12 mouse cellular contexts compared by ENCODE assay signal in genomic region chr11:63175302-63175701, GRCm38 (mm10). TPM values are rescaled to one million over a fixed set of nuclear protein-coding genes. Genes with fewer than 3 reads are reported as not detected.
DNase-seq lines count a peak whose midpoint lies in the region; ATAC-seq and TF ChIP-seq lines count a peak whose summit lies in the region.
"Had no signal": no experiment of that assay in that cellular context is flagged by ENCODE, and none has a peak within 500 bp of the region (broad histone marks: within the 10 kb centered on the region; RNA-seq: fewer than 3 reads in every experiment).

No protein-coding gene starts in this region.

- H3K4me1 ChIP-seq in kidney, postnatal 0 days (replicated peaks; ENCODE audit: insufficient read depth, low read length): no peaks in the 10 kb centered on the region
- no peaks in the 10 kb centered on the region for H3K4me1 ChIP-seq in MEL (ENCODE audit: control insufficient read depth in 1 of 2, insufficient read depth in 2 of 2, low read length in 2 of 2)
- H3K4me1 ChIP-seq in limb, embryonic 10.5 days: no peaks in the 10 kb centered on the region

- ATAC-seq in kidney, postnatal 0 days (replicated peaks; ENCODE audit: low FRiP score, low read depth): no peak
- no peak for ATAC-seq in inflammation-experienced regulatory T-cells, adult 6 months
- ATAC-seq: activated CD4-positive, CD25-positive, alpha-beta regulatory T cell, adult 4 months had no signal

- TF ChIP-seq CTCF in kidney, postnatal 0 days (IDR thresholded peaks at IDR 0.05; ENCODE audit: low read depth): peak; percentile 61
- 0 out of 6 replicates have a peak, but pooled peaks of 1 of the 3 experiments have one; percentile 8 for TF ChIP-seq CTCF in MEL (IDR thresholded peaks at IDR 0.05 in 2 of 3, conservative IDR thresholded peaks at IDR 0.05 in 1 of 3; ENCODE audit: control insufficient read depth in 1 of 3, insufficient read depth in 1 of 3, low read depth in 2 of 3, low read length in 3 of 3, poor library complexity in 1 of 3, severe bottlenecking in 1 of 3)

- no peaks in the 10 kb centered on the region for H3K79me2 ChIP-seq in MEL (ENCODE audit: control insufficient read depth, insufficient read depth, low read length, poor library complexity)

- H3K9me3 ChIP-seq in kidney, postnatal 0 days (replicated peaks; ENCODE audit: low read length): no peaks in the 10 kb centered on the region
- H3K9me3 ChIP-seq in MEL (replicated peaks; ENCODE audit: insufficient read depth, low read length): no peaks in the 10 kb centered on the region
- H3K9me3 ChIP-seq in limb, embryonic 10.5 days (replicated peaks): no peaks in the 10 kb centered on the region
- H3K9me3 ChIP-seq: midbrain, embryonic 12.5 days had no signal

- no peak for TF ChIP-seq POLR2A in MEL (IDR thresholded peaks at IDR 0.05; ENCODE audit: control insufficient read depth in 1 of 2, insufficient read depth in 1 of 2, low read depth in 1 of 2, low read length in 2 of 2, poor library complexity in 1 of 2)

- H3K4me2 ChIP-seq in kidney, postnatal 0 days (ENCODE audit: low read length): no peak overlapping the region
- H3K4me2 ChIP-seq: midbrain, embryonic 12.5 days had no signal

- no peak for TF ChIP-seq EP300 in MEL (IDR thresholded peaks at IDR 0.05; ENCODE audit: low read depth in 1 of 2, low read length in 2 of 2)

- no peak overlapping the region for H3K4me3 ChIP-seq in kidney, postnatal 0 days (replicated peaks; ENCODE audit: low read depth, low read length)
- H3K4me3 ChIP-seq in MEL (ENCODE audit: control insufficient read depth in 1 of 2, insufficient read depth in 1 of 2, low read depth in 2 of 2, low read length in 2 of 2): no peak overlapping the region
- no peak overlapping the region for H3K4me3 ChIP-seq in limb, embryonic 10.5 days
- H3K4me3 ChIP-seq: midbrain, embryonic 12.5 days had no signal

- no peaks in the 10 kb centered on the region for H3K36me3 ChIP-seq in kidney, postnatal 0 days (ENCODE audit: insufficient read depth, low read length)
- H3K36me3 ChIP-seq in MEL (ENCODE audit: control insufficient read depth in 1 of 2, insufficient read depth in 2 of 2, low read length in 2 of 2): no peaks in the 10 kb centered on the region
- H3K36me3 ChIP-seq in limb, embryonic 10.5 days: no peaks in the 10 kb centered on the region
- H3K36me3 ChIP-seq: midbrain, embryonic 12.5 days had no signal

- H3K27me3 ChIP-seq in kidney, postnatal 0 days (ENCODE audit: insufficient read depth, low read length): no peaks in the 10 kb centered on the region
- no peaks in the 10 kb centered on the region for H3K27me3 ChIP-seq in MEL (ENCODE audit: control insufficient read depth in 1 of 2, insufficient read depth in 2 of 2, low read length in 2 of 2)
- no peaks in the 10 kb centered on the region for H3K27me3 ChIP-seq in limb, embryonic 10.5 days (ENCODE audit: low read depth, poor library complexity, severe bottlenecking)

- peak; percentile 46 for DNase-seq in kidney, postnatal 0 days (ENCODE audit: low spot score)
- DNase-seq in kidney, postnatal 25 days: no peak
- DNase-seq in 416B (ENCODE audit: low read depth): peak; percentile 49
- peak; percentile 3 for DNase-seq in MEL (ENCODE audit: low read depth, low spot score)
- peak; percentile 30 for DNase-seq in limb, embryonic 10.5 days (ENCODE audit: low spot score)
- DNase-seq in natural killer cell, adult 2 months (ENCODE audit: low spot score in 2 of 2): no peak
- no peak for DNase-seq in left cerebral cortex, adult 18-20 months (ENCODE audit: low spot score in 2 of 2)
- DNase-seq: cerebellum, postnatal 36 days; heart, postnatal 4 days had no signal

- 44% methylated on average over 3 of the region's 3 CpGs for WGBS in kidney, postnatal 0 days
- 46% methylated on average over 3 of the region's 3 CpGs for WGBS in limb, embryonic 10.5 days

- H3K27ac ChIP-seq in kidney, postnatal 0 days: no peak overlapping the region
- H3K27ac ChIP-seq in MEL (ENCODE audit: control insufficient read depth, low read depth, low read length): no peak overlapping the region
- H3K27ac ChIP-seq in limb, embryonic 10.5 days: no peak overlapping the region
- H3K27ac ChIP-seq: midbrain, embryonic 12.5 days had no signal

- H3K9ac ChIP-seq in kidney, postnatal 0 days (ENCODE audit: low read depth, low read length): no peak overlapping the region
- H3K9ac ChIP-seq in MEL (ENCODE audit: control insufficient read depth, low read depth, low read length, poor library complexity, severe bottlenecking): no peak overlapping the region
- H3K9ac ChIP-seq: midbrain, embryonic 12.5 days had no signal

- no peak; the same call in 1 of the 2 replicates for TF ChIP-seq RAD21 in MEL (IDR thresholded peaks at IDR 0.05; ENCODE audit: low read depth, low read length)

TF ChIP-seq in MEL, 35 proteins besides CTCF, POLR2A, EP300 and RAD21:
- TF ChIP-seq ZMIZ1 (IDR thresholded peaks at IDR 0.05; ENCODE audit: low read depth, low read length) (no peak), NRF1 (IDR thresholded peaks at IDR 0.05; ENCODE audit: insufficient read depth, low read depth, low read length, poor library complexity, severe bottlenecking) (no peak), BHLHE40 (IDR thresholded peaks at IDR 0.05; ENCODE audit: borderline replicate concordance, low read depth, low read length) (no peak), MYC (IDR thresholded peaks at IDR 0.05; ENCODE audit: low read depth, low read length) (no peak), POLR2AphosphoS5 (IDR thresholded peaks at IDR 0.05; ENCODE audit: borderline replicate concordance, low read depth, low read length) (no peak), MAX (IDR thresholded peaks at IDR 0.05; ENCODE audit: low read length) (no peak), MXI1 (IDR thresholded peaks at IDR 0.05; ENCODE audit: low read depth, low read length) (no peak), USF2 (IDR thresholded peaks at IDR 0.05; ENCODE audit: borderline replicate concordance in 1 of 2, insufficient read depth in 1 of 2, low read depth in 1 of 2, low read length in 2 of 2) (no peak), MAFK (IDR thresholded peaks at IDR 0.05; ENCODE audit: borderline replicate concordance, low read depth, low read length) (no peak), CHD2 (IDR thresholded peaks at IDR 0.05; ENCODE audit: low read length) (no peak), MAZ (IDR thresholded peaks at IDR 0.05; ENCODE audit: low read depth, low read length) (no peak), USF1 (IDR thresholded peaks at IDR 0.05; ENCODE audit: low read depth, low read length) (no peak), GATA1 (IDR thresholded peaks at IDR 0.05; ENCODE audit: low read depth, low read length) (no peak), SMC3 (IDR thresholded peaks at IDR 0.05; ENCODE audit: low read depth, low read length) (no peak), HCFC1 (IDR thresholded peaks at IDR 0.05; ENCODE audit: low read depth, low read length) (no peak), ETS1 (IDR thresholded peaks at IDR 0.05; ENCODE audit: low read depth, low read length) (no peak), GABPA (IDR thresholded peaks at IDR 0.05; ENCODE audit: low read depth, low read length) (no peak), RCOR1 (IDR thresholded peaks at IDR 0.05; ENCODE audit: low read depth, low read length) (no peak)

RNA-seq across cellular contexts. Expression of gene Pmp22, which starts 46.5 kb away (rescaled TPM):
- 85.6 and 91.1 TPM in 2 replicates for polyA plus RNA-seq in kidney, postnatal 0 days (2015; fragmentation: Nextera tagmentation; extraction: Ambion mirVana)
- not detected in 2 replicates for total RNA-seq in MEL (2012; rRNA removed)
- not detected for polyA plus RNA-seq in MEL (2012; ENCODE audit: insufficient read depth in 1 of 2, insufficient read length in 2 of 2, low read depth in 1 of 2, low replicate concordance in 2 of 2, missing spikeins in 1 of 2)
- 27.7 and 29.8 TPM in 2 replicates for polyA plus RNA-seq in limb, embryonic 10.5 days (2016; fragmentation: Nextera tagmentation; extraction: Ambion mirVana)
- polyA plus RNA-seq in inflammation-experienced regulatory T-cells, adult 6 months (2017; shearing (Covaris generic)): not detected
- total RNA-seq in left cerebral cortex, adult 18-20 months (2021): 10 to 100 TPM; 29.8 to 31.3 TPM
- polyA plus RNA-seq: activated CD4-positive, CD25-positive, alpha-beta regulatory T cell, adult 4 months had no signal

Comparison
In these comparisons a context has a peak if more than half of its experiments do, and no peak if none do; other contexts are left out.
1. DNase-seq: peak in kidney, postnatal 0 days (single experiment), 416B (single experiment), MEL (single experiment) and limb, embryonic 10.5 days (single experiment); none in kidney, postnatal 25 days (0 of 2), natural killer cell, adult 2 months (0 of 2) and left cerebral cortex, adult 18-20 months (0 of 2).
2. RNA of gene Pmp22, which starts 46.5 kb away (polyA plus RNA-seq): 85.6 to 91.1 TPM in kidney, postnatal 0 days and 27.7 to 29.8 TPM in limb, embryonic 10.5 days; not detected in MEL and not detected in inflammation-experienced regulatory T-cells, adult 6 months; every median in the first group is over 10 times any median in the second.